9 mouse cellular contexts compared by ENCODE assay signal in the genomic region with DNA sequence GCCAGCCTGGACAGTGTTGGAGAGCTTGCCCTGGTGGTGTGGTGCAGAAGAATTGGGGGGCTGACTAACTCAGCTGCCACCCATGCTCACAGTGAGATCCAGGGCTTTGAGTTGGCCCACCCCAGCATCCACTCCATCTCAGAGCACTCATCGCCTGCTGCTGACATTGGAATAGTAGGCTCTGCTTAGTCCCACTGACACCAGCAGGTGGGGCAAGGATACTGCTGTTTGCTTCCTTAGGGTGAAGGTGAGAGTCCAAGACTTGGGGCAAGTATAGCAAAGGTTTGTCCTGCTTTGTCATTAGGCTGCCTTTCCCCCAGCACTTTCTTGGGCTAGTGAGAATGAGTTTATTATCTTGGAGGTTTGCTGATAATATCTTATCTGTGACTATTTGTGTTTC. TPM values are rescaled to one million over a fixed set of nuclear protein-coding genes. Genes with fewer than 3 reads are reported as not detected.
DNase-seq lines count a peak whose midpoint lies in the region.
"Had no signal": no experiment of that assay in that cellular context is flagged by ENCODE, and none has a peak within 500 bp of the region (broad histone marks: within the 10 kb centered on the region; RNA-seq: fewer than 3 reads in every experiment).

No protein-coding gene starts in this region.

- intact Hi-C loops in heart, postnatal 14 days (cut with DNase I) = no loop called here
- intact Hi-C loops in left cerebral cortex, postnatal 25 days (cut with DNase I) = no loop called here

- H3K27me3 ChIP-seq in hindbrain, embryonic 10.5 days (ENCODE audit: insufficient read depth, poor library complexity, severe bottlenecking) = no peaks in the 10 kb centered on the region
- H3K27me3 ChIP-seq: limb, embryonic 12.5 days had no signal

- no peak overlapping the region for H3K4me3 ChIP-seq in hindbrain, embryonic 10.5 days
- H3K4me3 ChIP-seq: limb, embryonic 12.5 days had no signal

- H3K36me3 ChIP-seq in hindbrain, embryonic 10.5 days = no peaks in the 10 kb centered on the region
- H3K36me3 ChIP-seq: limb, embryonic 12.5 days had no signal

- H3K4me1 ChIP-seq in hindbrain, embryonic 10.5 days (replicated peaks) = no peaks in the 10 kb centered on the region; the same call in 1 of the 2 replicates
- H3K4me1 ChIP-seq: limb, embryonic 12.5 days had no signal

- 38% methylated on average over 1 of the region's 1 CpGs for WGBS in hindbrain, embryonic 10.5 days

- no peak overlapping the region for H3K27ac ChIP-seq in hindbrain, embryonic 10.5 days
- H3K27ac ChIP-seq: limb, embryonic 12.5 days had no signal

- H3K9me3 ChIP-seq in hindbrain, embryonic 10.5 days = no peaks in the 10 kb centered on the region
- H3K9me3 ChIP-seq: limb, embryonic 12.5 days had no signal

- peak; percentile 14 to 33 for DNase-seq in heart, postnatal 14 days
- DNase-seq in heart, adult 8-10 months (ENCODE audit: low spot score) = no peak
- peak; percentile 31 to 41 for DNase-seq in B cell, adult 2 months
- DNase-seq in ZHBTc4 (ENCODE audit: low read depth, low spot score) = peak; percentile 57
- DNase-seq in kidney, adult 9 months = peak; percentile 87
- DNase-seq in thymus, postnatal 14 days = peak; percentile 24
- DNase-seq in hindbrain, embryonic 10.5 days (ENCODE audit: low spot score) = no peak
- DNase-seq in left cerebral cortex, postnatal 25 days (ENCODE audit: low spot score in 2 of 2) = no peak

RNA-seq across cellular contexts. Expression of a gene that starts 7.5 kb away (rescaled TPM):
- total RNA-seq in heart, postnatal 14 days (2021) = not detected
- not detected for total RNA-seq in heart, adult 8-10 months (2022)
- not detected in 2 replicates for polyA plus RNA-seq in hindbrain, embryonic 10.5 days (2016; fragmentation: Nextera tagmentation; extraction: Ambion mirVana)
- not detected for total RNA-seq in left cerebral cortex, postnatal 25 days (2021)
- polyA plus RNA-seq: limb, embryonic 12.5 days had no signal

RNA-seq across cellular contexts. Expression of a gene that starts 32.9 kb away (rescaled TPM):
- 10 to 100 TPM; 24.5 TPM for total RNA-seq in heart, postnatal 14 days (2021)
- total RNA-seq in heart, adult 8-10 months (2022) = 10 to 100 TPM; 19.5 to 21.8 (median 19.8) TPM
- 30.5 and 33.0 TPM in 2 replicates for polyA plus RNA-seq in hindbrain, embryonic 10.5 days (2016; fragmentation: Nextera tagmentation; extraction: Ambion mirVana)
- 10 to 100 TPM; 48.7 to 50.1 TPM for total RNA-seq in left cerebral cortex, postnatal 25 days (2021)

RNA-seq across cellular contexts. Expression of a gene that starts 34.2 kb away (rescaled TPM):
- not detected for total RNA-seq in heart, postnatal 14 days (2021)
- total RNA-seq in heart, adult 8-10 months (2022) = not detected
- 1.2 TPM in 1 of 2 replicates, not detected in the other for polyA plus RNA-seq in hindbrain, embryonic 10.5 days (2016; fragmentation: Nextera tagmentation; extraction: Ambion mirVana)
- total RNA-seq in left cerebral cortex, postnatal 25 days (2021) = not detected
- polyA plus RNA-seq: limb, embryonic 12.5 days had no signal

Comparison
In these comparisons a context has a peak if more than half of its experiments do, and no peak if none do; other contexts are left out.
1. DNase-seq: peak in heart, postnatal 14 days (2 of 2), B cell, adult 2 months (2 of 2), ZHBTc4 (single experiment), kidney, adult 9 months (single experiment) and thymus, postnatal 14 days (single experiment); none in heart, adult 8-10 months (single experiment), hindbrain, embryonic 10.5 days (single experiment) and left cerebral cortex, postnatal 25 days (0 of 2).